Mouse (Mus musculus): ENCODE data around the gene Fbxl17. TPM values are rescaled to one million over a fixed set of nuclear protein-coding genes. Genes with fewer than 3 reads are reported as not detected.
A peak's percentile ranks its signal among the peaks of the same experiment; 100 is the strongest.

The Fbxl17 gene
- polyA plus RNA-seq, 1 experiment from 2014 or later, result 6.8 TPM

DNA sequence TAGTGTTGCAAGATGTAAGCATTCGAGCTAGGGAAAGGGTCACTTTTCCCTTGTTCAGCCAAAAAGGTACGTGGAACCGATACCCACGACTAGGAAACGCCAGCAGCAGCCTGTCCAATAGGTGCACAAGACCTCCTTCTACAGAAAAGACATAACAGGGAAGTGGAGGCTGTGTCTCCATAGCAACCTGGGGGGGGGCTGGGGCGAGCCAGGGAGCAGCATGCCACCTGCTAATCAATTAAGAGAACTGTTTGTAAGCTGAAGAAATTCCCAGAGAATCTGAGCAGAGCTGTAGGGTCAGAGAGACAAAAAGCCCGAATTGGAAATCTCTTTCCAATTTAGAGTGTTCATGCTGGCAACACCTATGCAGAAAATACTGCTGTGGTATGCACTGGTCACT lies 356.0 kb downstream of the Fbxl17 start:
- 82% methylated on average over 7 of the region's 7 CpGs for WGBS
- no peak overlapping the region for H3K4me2 ChIP-seq (ENCODE audit: low read depth, severe bottlenecking)
- H3K4me3 ChIP-seq (ENCODE audit: low read depth, low read length), result no peak overlapping the region

GRCm38 (mm10) chr17:63134805-63135204 lies 365.0 kb downstream of the Fbxl17 start:
- WGBS, result 88% methylated on average over 5 of the region's 5 CpGs
- Histone ChIP-seq H3K36me3 (ENCODE audit: control insufficient read depth, insufficient read depth, low read length) (no peaks in the 10 kb centered on the region; the same call in 1 of the 2 replicates), H3K27ac (replicated peaks; ENCODE audit: low read depth, low read length) (no peak overlapping the region), H3K9me3 (ENCODE audit: control insufficient read depth, low read length) (peaks cover 6% of the 10 kb centered on the region; the same call in 1 of the 2 replicates), H3K4me1 (ENCODE audit: control insufficient read depth, insufficient read depth, low read length) (no peaks in the 10 kb centered on the region), H3K4me2 (ENCODE audit: low read depth, severe bottlenecking) (no peak overlapping the region), H3K4me3 (ENCODE audit: low read depth, low read length) (no peak overlapping the region), H3K27me3 (ENCODE audit: control insufficient read depth, insufficient read depth, low read length) (no peaks in the 10 kb centered on the region), H3K9ac (ENCODE audit: low read length) (no peak overlapping the region)
- no peak for DNase-seq (ENCODE audit: low spot score)
- no peak for ATAC-seq (ENCODE audit: insufficient number of reproducible peaks, low FRiP score, low TSS enrichment, low read depth)

More for the DNA sequence above, 356.0 kb downstream of the Fbxl17 start:
- Histone ChIP-seq H3K9ac (ENCODE audit: low read length) (no peak overlapping the region), H3K27ac (replicated peaks; ENCODE audit: low read depth, low read length) (no peak overlapping the region), H3K27me3 (ENCODE audit: control insufficient read depth, insufficient read depth, low read length) (no peaks in the 10 kb centered on the region), H3K36me3 (ENCODE audit: control insufficient read depth, insufficient read depth, low read length) (no peaks in the 10 kb centered on the region), H3K9me3 (ENCODE audit: control insufficient read depth, low read length) (no peaks in the 10 kb centered on the region), H3K4me1 (ENCODE audit: control insufficient read depth, insufficient read depth, low read length) (no peaks in the 10 kb centered on the region)
- ATAC-seq (ENCODE audit: insufficient number of reproducible peaks, low FRiP score, low TSS enrichment, low read depth), result no peak
- DNase-seq (ENCODE audit: low spot score), result no peak

- Histone ChIP-seq H3K4me1 (ENCODE audit: control insufficient read depth, insufficient read depth, low read length) (no peaks in the 10 kb centered on the region), H3K36me3 (ENCODE audit: control insufficient read depth, insufficient read depth, low read length) (no peaks in the 10 kb centered on the region), H3K4me2 (ENCODE audit: low read depth, severe bottlenecking) (no peak overlapping the region), H3K4me3 (ENCODE audit: low read depth, low read length) (no peak overlapping the region), H3K27ac (replicated peaks; ENCODE audit: low read depth, low read length) (no peak overlapping the region), H3K27me3 (ENCODE audit: control insufficient read depth, insufficient read depth, low read length) (no peaks in the 10 kb centered on the region), H3K9ac (ENCODE audit: low read length) (no peak overlapping the region), H3K9me3 (ENCODE audit: control insufficient read depth, low read length) (no peaks in the 10 kb centered on the region)
- no peak for ATAC-seq (ENCODE audit: insufficient number of reproducible peaks, low FRiP score, low TSS enrichment, low read depth)
- WGBS, result 86% methylated on average over 2 of the region's 2 CpGs
- no peak for DNase-seq (ENCODE audit: low spot score)
Observed at GRCm38 (mm10) chr17:63122427-63122826, 377.4 kb downstream of the Fbxl17 start.

GRCm38 (mm10) chr17:63119701-63120100 lies 380.1 kb downstream of the Fbxl17 start:
- no peak for DNase-seq (ENCODE audit: low spot score)
- Histone ChIP-seq H3K36me3 (ENCODE audit: control insufficient read depth, insufficient read depth, low read length) (no peaks in the 10 kb centered on the region), H3K4me3 (ENCODE audit: low read depth, low read length) (no peak overlapping the region), H3K4me1 (ENCODE audit: control insufficient read depth, insufficient read depth, low read length) (0 out of 2 replicates have a peak, but pooled peaks cover 2% of the 10 kb centered on the region), H3K9ac (ENCODE audit: low read length) (no peak overlapping the region), H3K27ac (replicated peaks; ENCODE audit: low read depth, low read length) (no peak overlapping the region), H3K27me3 (ENCODE audit: control insufficient read depth, insufficient read depth, low read length) (no peaks in the 10 kb centered on the region), H3K9me3 (ENCODE audit: control insufficient read depth, low read length) (no peaks in the 10 kb centered on the region), H3K4me2 (ENCODE audit: low read depth, severe bottlenecking) (no peak overlapping the region)
- WGBS, result 89% methylated on average over 3 of the region's 3 CpGs
- ATAC-seq (ENCODE audit: insufficient number of reproducible peaks, low FRiP score, low TSS enrichment, low read depth), result no peak

DNA sequence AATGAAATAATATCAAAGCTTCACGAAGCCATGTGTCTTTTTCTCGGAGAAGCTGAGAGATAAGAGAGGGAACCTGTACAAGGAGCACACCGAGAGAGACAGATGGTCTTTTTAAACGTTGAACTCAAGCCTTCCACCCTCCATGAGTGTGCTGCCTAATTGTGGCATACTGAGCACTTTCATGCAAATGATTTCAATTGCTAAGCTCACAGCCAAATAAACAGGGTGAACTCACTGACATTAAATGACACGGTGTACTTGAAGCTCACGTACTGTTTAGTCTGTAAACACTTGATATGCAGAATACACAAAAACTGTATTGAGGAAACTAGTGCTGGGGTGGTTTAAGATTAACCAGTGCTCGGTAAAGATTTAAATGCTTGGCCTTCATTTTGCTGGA lies 380.7 kb downstream of the Fbxl17 start:
- H3K27me3 ChIP-seq (ENCODE audit: control insufficient read depth, insufficient read depth, low read length), result no peaks in the 10 kb centered on the region
- ATAC-seq (ENCODE audit: insufficient number of reproducible peaks, low FRiP score, low TSS enrichment, low read depth), result no peak
- DNase-seq (ENCODE audit: low spot score), result no peak

DNA sequence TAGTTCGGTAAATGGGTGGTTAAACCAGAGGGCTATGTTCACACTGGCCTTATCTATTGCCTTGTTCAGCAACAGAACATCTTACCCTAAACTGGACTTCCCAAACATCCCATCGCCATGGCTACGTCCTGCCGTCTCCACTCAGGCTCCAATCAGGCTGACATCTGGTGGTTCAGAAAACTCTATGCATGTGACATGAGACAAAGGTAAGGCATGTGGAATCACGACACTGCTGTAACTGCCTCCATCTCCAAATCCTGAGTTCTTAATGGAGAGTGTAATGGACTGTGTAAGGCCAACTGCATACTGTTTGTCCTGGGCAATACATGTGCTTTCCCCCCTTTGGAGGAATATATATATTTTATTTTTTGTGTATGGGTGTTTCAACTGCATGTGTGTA lies 382.7 kb downstream of the Fbxl17 start:
- Histone ChIP-seq H3K27me3 (ENCODE audit: control insufficient read depth, insufficient read depth, low read length) (no peaks in the 10 kb centered on the region), H3K9ac (ENCODE audit: low read length) (no peak overlapping the region), H3K4me1 (ENCODE audit: control insufficient read depth, insufficient read depth, low read length) (0 out of 2 replicates have a peak, but pooled peaks cover 2% of the 10 kb centered on the region), H3K4me2 (ENCODE audit: low read depth, severe bottlenecking) (no peak overlapping the region), H3K4me3 (ENCODE audit: low read depth, low read length) (no peak overlapping the region), H3K27ac (replicated peaks; ENCODE audit: low read depth, low read length) (no peak overlapping the region), H3K36me3 (ENCODE audit: control insufficient read depth, insufficient read depth, low read length) (no peaks in the 10 kb centered on the region), H3K9me3 (ENCODE audit: control insufficient read depth, low read length) (no peaks in the 10 kb centered on the region)
- DNase-seq (ENCODE audit: low spot score) (no peak), ATAC-seq (ENCODE audit: insufficient number of reproducible peaks, low FRiP score, low TSS enrichment, low read depth) (no peak)
- 89% methylated on average over 5 of the region's 5 CpGs for WGBS

More for the DNA sequence above, 380.7 kb downstream of the Fbxl17 start:
- Histone ChIP-seq H3K4me3 (ENCODE audit: low read depth, low read length) (no peak overlapping the region), H3K4me2 (ENCODE audit: low read depth, severe bottlenecking) (no peak overlapping the region), H3K9me3 (ENCODE audit: control insufficient read depth, low read length) (no peaks in the 10 kb centered on the region), H3K4me1 (ENCODE audit: control insufficient read depth, insufficient read depth, low read length) (0 out of 2 replicates have a peak, but pooled peaks cover 2% of the 10 kb centered on the region), H3K36me3 (ENCODE audit: control insufficient read depth, insufficient read depth, low read length) (no peaks in the 10 kb centered on the region), H3K9ac (ENCODE audit: low read length) (no peak overlapping the region), H3K27ac (replicated peaks; ENCODE audit: low read depth, low read length) (no peak overlapping the region)
- 84% methylated on average over 7 of the region's 7 CpGs for WGBS

- Histone ChIP-seq H3K27ac (replicated peaks; ENCODE audit: low read depth, low read length) (no peak overlapping the region), H3K27me3 (ENCODE audit: control insufficient read depth, insufficient read depth, low read length) (no peaks in the 10 kb centered on the region), H3K9me3 (ENCODE audit: control insufficient read depth, low read length) (no peaks in the 10 kb centered on the region), H3K4me3 (ENCODE audit: low read depth, low read length) (no peak overlapping the region), H3K4me2 (ENCODE audit: low read depth, severe bottlenecking) (no peak overlapping the region), H3K4me1 (ENCODE audit: control insufficient read depth, insufficient read depth, low read length) (0 out of 2 replicates have a peak, but pooled peaks cover 2% of the 10 kb centered on the region), H3K36me3 (ENCODE audit: control insufficient read depth, insufficient read depth, low read length) (no peaks in the 10 kb centered on the region), H3K9ac (ENCODE audit: low read length) (no peak overlapping the region)
- no peak for ATAC-seq (ENCODE audit: insufficient number of reproducible peaks, low FRiP score, low TSS enrichment, low read depth)
- 86% methylated on average over 19 of the region's 19 CpGs for whole genome bisulfite sequencing
- no peak for DNase-seq (ENCODE audit: low spot score)
Observed at GRCm38 (mm10) chr17:63114399-63115085, 385.3 kb downstream of the Fbxl17 start.

DNA sequence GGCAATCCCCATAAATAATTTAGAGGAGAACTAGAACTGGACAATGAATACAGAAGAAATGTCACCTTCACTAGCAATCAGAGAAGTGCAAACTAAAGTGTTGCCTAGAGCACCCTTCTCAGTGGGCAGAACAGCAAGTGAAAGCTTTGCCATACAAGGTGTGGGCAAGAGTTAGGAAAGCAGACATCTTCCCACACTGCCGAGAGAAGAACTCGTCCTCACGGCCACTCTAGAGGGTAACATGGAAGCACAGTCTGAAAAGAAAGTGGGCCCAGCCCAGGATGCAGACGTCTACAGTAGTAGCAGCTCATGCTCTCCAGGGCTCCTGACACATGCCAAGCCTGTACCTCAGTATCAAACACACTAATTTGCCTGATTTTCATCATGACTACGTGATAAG lies 387.0 kb downstream of the Fbxl17 start:
- H3K4me3 ChIP-seq (ENCODE audit: low read depth, low read length), result no peak overlapping the region
- ATAC-seq (ENCODE audit: insufficient number of reproducible peaks, low FRiP score, low TSS enrichment, low read depth) (no peak), DNase-seq (ENCODE audit: low spot score) (peak; percentile 13)

More for the DNA sequence above, 387.0 kb downstream of the Fbxl17 start:
- Histone ChIP-seq H3K36me3 (ENCODE audit: control insufficient read depth, insufficient read depth, low read length) (no peaks in the 10 kb centered on the region), H3K27ac (replicated peaks; ENCODE audit: low read depth, low read length) (no peak overlapping the region), H3K9ac (ENCODE audit: low read length) (no peak overlapping the region), H3K4me2 (ENCODE audit: low read depth, severe bottlenecking) (no peak overlapping the region), H3K4me1 (ENCODE audit: control insufficient read depth, insufficient read depth, low read length) (0 out of 2 replicates have a peak, but pooled peaks cover 2% of the 10 kb centered on the region), H3K9me3 (ENCODE audit: control insufficient read depth, low read length) (no peaks in the 10 kb centered on the region), H3K27me3 (ENCODE audit: control insufficient read depth, insufficient read depth, low read length) (no peaks in the 10 kb centered on the region)
- WGBS, result 87% methylated on average over 5 of the region's 5 CpGs

All from limb, embryonic 11.5 days (tissue).